Mouse (Mus musculus): ENCODE results near the gene Kcnip2.

- TF ChIP-seq USF1 (IDR thresholded peaks at IDR 0.05; ENCODE audit: low read depth) (no peak), CTCF (IDR thresholded peaks at IDR 0.05; ENCODE audit: control insufficient read depth, insufficient read depth, insufficient read length) (peak; percentile 64), MAX (IDR thresholded peaks at IDR 0.05) (peak; percentile 30), CEBPB (IDR thresholded peaks at IDR 0.05; ENCODE audit: low read depth) (no peak), MYOG (IDR thresholded peaks at IDR 0.05; ENCODE audit: control insufficient read depth, extremely low read depth, insufficient read length) (no peak), MYOD1 (IDR thresholded peaks at IDR 0.05; ENCODE audit: control insufficient read depth, insufficient read length, low read depth) (no peak)
Measured at GRCm38 (mm10) chr19:45746153-45747020, 69.5 kb downstream of the Kcnip2 start.

Measured in C2C12 (cell line).